Mouse (Mus musculus): ENCODE data around the gene Gm2a.

Gm2a gene

DNA sequence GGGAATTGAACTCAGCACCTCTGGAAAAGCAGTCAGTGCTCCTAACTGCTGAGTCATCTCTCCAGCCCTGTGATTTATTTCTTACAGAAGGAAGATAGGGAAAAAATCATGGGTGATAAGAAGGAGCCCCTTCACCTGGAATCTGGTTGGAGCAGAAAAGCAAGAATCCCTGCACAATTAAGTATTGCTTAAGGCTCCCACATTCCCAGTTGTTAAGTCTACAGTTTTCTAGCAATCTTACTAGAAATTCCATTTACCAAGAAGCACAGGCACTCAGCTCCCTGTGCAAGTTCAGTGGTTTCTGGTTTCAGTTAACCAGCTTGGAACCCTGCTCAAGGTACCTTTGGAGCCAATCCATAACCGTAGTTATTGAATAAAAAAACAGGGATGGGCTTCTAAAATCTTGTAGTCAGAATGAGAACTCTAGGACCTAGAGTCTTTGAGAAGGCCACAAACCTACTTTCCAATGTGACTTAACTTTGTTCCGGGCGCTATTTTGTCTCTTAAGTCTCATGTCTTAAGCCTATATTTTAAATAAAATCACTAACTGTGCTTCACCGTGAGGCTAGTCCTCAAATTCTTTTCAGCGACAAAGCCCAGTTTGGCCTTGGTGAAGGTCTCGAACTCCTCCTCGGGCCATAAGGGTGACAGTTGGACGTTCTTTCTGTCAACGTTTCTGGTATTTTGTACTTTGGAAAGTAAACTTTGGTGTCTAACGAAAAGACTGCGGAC is 1.0 kb upstream of the Gm2a start:
- DNase-seq (ENCODE audit: low spot score), result no peak

DNA sequence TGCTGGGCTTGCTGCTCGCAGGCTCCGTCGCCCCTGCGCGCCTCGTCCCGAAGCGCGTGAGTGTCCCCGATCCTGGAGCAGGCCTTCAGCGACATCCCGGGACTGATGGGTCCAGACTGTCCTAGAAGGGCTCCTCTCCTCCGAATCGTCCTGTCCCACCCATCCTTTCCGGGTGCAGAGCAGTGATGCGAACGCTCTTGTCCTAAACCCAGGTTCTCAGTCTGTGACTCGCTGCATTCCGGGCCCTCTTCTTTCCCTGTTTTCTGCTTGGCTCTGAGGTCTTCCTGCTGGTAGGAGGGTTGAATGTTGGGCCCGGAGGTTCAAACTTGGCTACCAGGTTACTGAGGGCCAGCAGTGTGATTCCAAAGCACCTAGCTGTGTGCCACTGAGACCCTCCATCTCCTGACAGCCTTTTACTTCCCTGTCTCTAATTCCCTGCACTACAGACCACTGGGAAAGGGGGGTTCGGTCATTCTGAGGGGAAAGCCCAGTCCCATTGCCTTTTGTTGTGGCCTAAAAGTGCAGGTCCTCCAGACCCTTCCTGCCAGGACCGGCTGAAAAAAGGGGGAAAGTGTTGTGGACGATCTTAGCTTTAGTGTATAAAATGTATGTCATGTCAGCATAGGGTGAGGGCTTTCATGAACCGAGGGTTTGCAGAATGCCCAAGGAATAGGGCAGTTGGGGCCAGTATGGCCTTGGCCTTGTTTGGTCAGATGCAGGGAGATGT is 437 bp downstream of the Gm2a start:
- peak; percentile 15 for DNase-seq (ENCODE audit: low spot score)

DNA sequence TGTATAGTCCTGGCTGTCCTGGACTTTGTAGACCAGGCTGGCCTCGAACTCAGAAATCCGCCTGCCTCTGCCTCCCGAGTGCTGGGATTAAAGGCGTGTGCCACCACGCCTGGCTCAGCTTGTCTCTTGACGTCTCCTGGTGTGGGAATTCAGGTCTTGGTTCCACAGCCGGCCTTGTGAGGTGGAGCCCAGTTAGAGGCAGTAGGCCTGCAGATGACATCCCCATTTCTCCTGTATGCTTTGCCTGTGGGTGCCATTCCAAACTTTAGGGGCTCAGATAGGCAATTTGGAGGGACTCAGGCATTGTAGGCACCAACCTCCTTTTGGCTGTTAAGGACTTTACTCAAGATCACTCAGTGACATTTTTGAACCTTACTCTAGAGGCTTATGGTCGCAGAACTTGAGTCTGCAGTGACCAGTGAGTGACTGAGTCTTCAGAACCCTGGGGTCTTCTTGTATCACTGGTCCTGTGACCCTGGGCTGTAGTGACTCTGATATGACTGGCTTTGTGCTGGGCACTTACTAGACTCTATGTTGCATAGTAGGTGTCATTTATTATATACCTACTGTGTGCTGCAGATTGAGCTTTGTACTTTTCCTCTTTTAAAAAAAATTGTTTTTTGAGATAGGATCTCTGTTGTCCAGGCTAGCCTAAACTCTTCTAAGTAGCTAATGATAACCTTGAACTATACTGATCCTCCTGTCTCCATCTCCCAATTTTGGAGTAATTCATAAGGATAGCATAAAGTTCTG is 1.3 kb downstream of the Gm2a start:
- DNase-seq (ENCODE audit: low spot score), result no peak

DNA sequence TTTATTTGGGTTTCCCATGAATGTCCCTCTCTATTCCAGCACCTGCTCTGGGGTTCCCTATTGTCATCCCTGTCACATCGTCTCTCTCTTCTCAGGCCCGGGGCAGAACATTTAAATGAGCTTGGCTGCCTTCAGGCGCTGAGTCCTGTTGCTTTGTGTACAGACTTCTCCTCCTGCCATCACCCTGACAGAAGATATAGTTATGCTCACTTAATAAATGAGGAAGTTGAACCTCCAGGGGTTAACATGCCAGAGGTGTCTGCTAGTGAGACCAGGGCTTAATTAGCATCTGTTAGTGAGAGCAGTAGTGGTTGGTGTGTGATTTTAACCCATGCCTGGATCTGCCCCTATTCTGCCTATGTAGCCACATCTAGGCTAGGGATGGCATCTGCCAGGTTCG is 2.0 kb downstream of the Gm2a start:
- no peak for DNase-seq (ENCODE audit: low spot score)

DNA sequence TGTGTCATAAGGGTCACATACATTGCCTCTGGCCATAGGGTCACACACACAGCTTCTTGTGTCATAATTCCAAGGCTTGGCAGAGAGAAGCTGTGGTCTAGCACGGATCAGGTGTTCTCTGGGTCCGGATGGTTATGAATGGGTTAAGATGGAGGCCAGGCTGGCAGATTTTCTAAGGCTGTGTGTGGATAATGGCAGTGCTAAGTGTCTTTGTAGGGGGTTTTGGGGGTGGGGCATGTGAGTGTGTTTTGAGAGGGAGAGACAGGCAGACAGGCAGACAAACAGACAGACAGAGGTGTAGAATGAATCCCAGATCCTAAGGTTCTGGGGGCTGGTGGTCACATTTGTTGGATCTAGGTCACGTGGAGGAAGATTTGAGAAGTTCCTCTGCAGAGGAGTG is 4.1 kb downstream of the Gm2a start:
- no peak for DNase-seq (ENCODE audit: low spot score)

DNA sequence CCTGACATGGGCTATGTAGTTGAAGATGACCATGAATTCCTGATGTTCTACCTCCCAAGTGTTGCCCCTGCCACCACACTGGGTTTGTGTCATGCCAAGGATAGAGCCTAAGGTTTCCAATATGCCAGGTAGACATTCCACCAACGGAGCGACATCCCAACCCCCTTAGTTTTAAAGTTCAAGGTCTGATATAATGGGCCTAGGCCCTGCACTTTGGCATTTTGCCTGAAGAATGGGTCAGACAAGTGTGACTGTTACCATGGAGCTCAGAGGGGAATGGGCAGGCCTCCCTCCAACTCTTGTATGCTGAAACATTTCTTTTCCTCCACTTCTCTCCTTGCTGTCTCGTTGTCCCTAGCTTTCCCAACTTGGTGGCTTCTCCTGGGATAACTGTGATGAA is 5.3 kb downstream of the Gm2a start:
- DNase-seq (ENCODE audit: low spot score), result no peak

DNA sequence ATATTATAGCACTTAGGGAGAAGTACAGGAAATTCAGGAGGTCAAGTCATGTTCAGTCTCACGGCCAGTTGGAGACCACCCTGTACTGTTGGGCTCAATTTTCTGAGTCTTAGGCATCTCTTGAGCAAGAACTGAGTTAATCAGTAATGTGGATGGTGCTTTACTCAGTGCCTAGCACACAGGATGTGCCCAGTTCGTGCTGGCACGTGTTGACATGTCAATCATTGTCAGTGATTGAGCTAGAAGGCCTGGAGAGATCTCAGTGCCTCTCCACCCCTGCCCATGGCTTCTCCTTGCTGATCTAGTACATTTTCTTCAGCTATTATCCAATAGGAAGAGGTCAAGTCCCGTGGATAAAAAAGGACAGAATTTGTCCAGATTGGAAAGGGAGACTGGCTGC is 7.5 kb downstream of the Gm2a start:
- no peak for DNase-seq (ENCODE audit: low spot score)

DNA sequence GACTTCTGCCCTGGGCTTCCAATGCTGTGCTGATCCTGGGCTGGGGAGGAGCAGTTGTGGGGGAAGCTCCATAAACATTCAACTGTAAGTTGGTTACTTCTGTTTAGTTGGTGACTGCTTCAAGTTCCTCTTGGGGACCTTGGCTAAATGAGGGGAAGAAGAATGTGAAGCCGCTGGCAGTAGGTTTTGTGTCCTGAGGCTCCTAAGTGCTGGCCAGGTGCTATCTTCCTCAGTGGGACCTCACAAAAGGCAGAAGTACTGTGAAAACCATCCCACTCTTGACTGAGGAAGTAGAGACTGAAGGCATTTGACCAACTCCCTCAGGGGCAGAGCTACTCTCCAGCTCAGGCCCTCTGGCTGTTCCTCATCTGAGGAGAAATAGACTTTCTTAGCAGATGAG is 8.7 kb downstream of the Gm2a start:
- DNase-seq (ENCODE audit: low spot score), result no peak

DNA sequence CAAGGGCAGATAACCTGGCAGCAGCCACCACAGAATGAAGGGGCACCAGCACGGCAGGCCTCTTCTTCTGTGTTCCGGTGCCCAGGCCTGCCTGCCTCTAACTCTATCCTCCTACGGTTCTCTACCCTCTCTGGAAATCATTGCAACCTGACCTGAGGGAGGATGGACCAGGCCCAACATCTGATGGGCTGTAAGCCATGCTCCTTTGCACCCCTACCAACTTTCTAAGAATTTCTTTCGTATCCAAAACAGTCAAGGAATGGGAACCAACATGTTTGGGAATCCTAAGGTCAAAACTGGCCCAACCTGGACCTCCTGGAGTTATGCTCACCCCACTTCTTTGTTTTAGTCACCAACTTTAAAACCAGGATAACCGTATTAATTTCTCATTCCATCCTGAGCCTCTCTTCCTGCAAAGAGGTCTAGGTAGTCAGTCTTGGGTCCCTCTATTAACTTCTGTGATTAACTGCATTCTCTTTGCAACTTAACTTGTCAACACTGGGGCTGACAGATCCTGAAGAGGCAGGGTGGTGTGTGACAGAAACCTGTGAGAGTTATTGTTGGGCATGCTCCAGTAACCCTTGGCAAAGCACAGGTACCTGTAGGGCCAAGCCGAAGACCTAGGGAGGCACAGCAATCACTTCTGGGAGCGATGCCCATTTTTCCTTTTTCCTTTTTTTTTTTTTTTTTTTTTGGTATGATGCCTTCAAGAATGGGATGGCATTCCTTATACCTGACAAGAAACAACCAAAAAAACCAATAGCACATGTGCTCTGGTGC is 11.8 kb downstream of the Gm2a start:
- DNase-seq (ENCODE audit: low spot score), result no peak

GRCm38 (mm10) chr11:55110566-55111169 is 12.8 kb downstream of the Gm2a start:
- DNase-seq (ENCODE audit: low spot score), result no peak

DNA sequence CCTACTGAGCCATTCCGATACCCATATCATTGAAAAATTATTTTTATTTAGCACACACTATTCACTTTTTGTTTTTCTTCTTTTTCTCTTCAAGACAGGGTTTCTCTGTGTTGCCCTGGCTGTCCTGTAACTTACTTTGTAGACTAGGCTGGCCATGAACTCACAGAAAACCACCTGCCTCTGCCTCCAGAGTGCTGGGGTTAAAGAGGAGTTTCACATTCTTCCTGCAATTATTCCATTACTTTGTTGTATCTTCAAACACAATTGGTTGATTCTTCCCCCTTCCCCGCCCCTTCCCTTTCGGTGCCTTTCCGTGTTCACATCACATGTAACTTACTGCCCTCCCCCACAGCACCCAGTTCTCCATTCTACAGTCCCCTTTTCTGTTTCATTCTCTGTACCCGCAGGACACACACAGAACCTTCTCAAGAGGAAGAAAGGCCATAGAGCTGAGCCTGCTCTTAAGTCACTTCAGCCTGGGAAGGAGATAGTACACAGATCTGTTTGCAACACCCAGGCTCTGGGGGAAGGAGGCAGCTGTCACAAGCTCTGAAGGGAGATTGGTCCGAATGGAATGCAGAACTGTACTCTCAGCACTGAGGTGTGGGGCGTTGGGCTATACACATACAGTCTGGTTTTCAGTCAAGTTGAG is 15.4 kb downstream of the Gm2a start:
- DNase-seq (ENCODE audit: low spot score), result peak; percentile 17

DNA sequence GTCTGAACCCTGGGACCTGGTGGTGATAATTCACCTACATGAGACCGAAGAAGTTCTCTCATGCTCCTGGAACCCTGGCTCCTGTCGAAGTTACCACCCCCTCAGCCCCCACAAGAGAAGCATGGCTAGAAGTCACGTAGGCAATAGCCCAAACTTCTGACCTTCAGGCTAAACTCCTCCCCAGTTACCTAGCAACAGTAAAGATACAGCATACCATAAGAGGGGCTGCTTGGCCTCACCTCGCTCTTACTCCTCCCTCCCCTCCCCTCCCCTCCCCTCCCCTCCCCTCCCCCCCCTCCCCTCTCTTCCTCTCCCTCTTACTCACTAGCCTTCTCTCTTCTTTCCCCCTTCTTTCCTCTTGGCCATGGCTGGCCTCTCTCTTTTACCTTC is 15.9 kb downstream of the Gm2a start:
- DNase-seq (ENCODE audit: low spot score), result peak; percentile 23

DNA sequence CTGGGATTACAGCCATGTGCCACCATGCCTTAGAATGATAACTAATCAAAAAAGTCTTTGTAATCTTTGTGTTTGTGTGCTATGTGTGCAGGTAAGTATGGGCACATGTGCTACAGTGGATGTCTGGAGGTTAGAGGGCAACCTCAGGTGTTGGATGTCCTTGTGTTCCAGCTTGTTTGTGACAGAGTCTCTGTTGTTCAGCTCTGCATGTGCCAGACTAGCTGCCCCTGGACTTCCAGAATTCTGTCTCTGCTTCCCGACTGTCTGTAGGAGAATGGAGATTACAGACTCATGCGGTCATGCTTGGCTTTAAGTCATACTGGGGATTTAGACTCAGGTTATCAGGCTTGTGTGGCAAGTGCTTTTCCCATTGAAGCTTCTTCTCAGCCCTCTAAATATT is 16.4 kb downstream of the Gm2a start:
- DNase-seq (ENCODE audit: low spot score), result no peak

DNA sequence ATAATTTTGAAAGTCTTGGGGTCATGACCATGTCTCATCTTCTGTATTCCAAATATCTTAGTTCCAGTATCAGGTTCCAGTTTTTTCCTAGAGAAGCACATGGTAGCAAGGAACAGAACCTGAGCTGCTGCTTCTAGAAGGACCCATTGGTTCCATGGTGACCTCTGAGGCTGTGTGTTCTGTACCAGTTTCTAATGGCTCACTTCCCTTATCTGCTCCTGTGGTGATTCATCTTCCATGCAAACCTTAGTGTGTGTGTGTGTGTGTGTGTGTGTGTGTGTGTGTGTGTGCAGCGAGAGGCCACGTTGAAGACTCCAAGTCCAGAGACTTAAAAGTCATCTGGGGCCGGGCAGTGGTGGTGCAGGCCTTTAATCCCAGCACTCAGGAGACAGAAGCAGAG is 18.1 kb downstream of the Gm2a start:
- DNase-seq (ENCODE audit: low spot score), result no peak

DNA sequence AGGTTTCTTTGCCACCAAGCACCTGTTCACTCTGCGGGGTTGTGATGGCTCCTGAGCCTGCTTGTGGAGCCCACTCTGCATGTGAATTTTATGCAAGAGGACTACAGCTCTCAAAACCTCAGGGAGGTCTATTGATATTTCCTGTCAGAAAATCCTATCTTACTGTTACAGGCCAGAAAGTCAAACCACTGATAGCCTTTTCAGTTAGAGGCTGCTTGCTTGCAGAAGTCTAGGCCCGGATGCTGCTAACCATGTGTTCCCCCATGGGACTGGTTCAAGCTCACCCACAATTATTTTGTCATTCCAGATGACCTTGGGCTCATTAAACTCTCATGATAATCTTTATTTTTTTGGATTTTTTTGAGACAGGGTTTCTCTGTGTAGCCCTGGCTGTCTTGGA is 19.1 kb downstream of the Gm2a start:
- no peak for DNase-seq (ENCODE audit: low spot score)

DNA sequence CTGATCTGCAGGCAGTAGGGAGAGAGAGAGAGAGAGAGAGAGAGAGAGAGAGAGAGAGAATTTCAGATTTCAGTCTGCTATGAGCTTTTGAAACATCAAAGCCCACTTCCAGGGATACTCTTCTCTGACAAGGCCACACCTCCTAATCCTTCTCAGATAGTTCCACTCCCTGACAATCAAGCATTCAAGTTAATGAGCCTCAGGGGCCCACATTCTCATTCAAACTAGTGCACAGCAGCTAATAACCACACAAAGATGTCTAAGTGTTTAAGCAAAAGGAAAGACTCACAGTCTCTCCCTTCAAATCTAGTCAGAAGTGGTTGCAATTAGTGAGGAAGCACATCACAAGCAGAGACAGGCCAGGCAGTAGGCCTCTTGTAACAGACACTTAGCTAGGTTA is 22.4 kb downstream of the Gm2a start:
- no peak for DNase-seq (ENCODE audit: low spot score)

DNA sequence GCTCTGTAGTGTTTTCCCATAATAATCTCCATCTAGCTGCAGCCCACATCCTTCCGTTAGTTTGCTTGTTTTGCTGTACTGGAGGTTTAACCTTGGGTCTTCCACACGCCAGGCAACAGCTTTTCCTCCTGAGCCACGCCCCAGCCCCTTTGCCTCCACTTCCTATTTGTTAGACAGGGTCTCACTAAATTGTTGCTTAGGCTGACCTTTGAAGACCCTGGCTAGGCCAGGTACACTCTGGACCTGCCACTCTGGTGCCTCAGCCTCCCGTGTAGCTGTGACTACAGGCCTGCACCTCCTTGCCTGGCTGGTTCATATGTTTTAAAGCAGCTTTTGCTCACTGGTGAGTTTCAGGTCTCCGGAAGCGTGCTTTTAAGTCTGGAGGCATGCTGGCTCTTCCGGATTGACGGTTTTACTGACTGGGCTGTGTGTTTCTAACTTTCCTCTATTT is 22.9 kb downstream of the Gm2a start:
- DNase-seq (ENCODE audit: low spot score), result no peak

GRCm38 (mm10) chr11:55121430-55121829 is 23.5 kb downstream of the Gm2a start:
- no peak for DNase-seq (ENCODE audit: low spot score)

DNA sequence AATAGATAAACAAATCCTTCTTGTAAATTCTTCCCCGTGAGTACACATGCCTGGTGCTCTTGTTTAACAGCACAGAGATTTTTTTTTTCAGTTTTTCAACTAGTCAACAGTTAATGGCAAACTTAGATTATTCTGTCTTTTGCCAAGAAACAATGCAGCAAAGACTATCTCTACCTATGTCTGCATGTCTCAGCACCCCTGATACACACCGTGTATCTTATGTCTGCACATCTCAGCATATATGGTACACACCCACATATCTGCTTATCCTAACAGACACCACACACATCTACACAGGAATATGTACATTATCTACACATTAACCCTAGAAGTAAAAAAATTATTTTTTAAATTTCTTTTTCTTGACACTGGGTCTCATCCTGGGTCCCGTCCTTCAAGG is 28.7 kb downstream of the Gm2a start:
- no peak for DNase-seq (ENCODE audit: low spot score)

- DNase-seq (ENCODE audit: low spot score), result no peak
Observed at GRCm38 (mm10) chr11:55127937-55128336, 30.0 kb downstream of the Gm2a start.

- DNase-seq (ENCODE audit: low spot score), result no peak
Observed at GRCm38 (mm10) chr11:55128411-55128810, 30.5 kb downstream of the Gm2a start.

Measured in embryo, embryonic 10.5 days (tissue).